Mouse (Mus musculus) liver, adult 2 months (tissue): ENCODE results near the gene Elmsan1. TPM values are rescaled to one million over a fixed set of nuclear protein-coding genes. Genes with fewer than 3 reads are reported as not detected.

ENCODE experiments used
- DNase-seq: peaks from one replicate; pipeline ENCODE4 v3.0.0-alpha.2; 2011; ENCODE audit warnings: low read depth, low spot score; ENCODE audit errors: extremely low read depth
- H3K27ac ChIP-seq: fragments of 200-500 bp; replicated peaks from 2 replicates; pipeline ENCODE4 v1.5.1; 2012; ENCODE audit warnings: low read depth, mild to moderate bottlenecking, control low read depth, inconsistent platforms, low read length; ENCODE audit not compliant: insufficient read depth
- H3K27me3 ChIP-seq: fragments of 200-500 bp; 2 replicates; pipeline ENCODE4 v1.6.1; 2012; ENCODE audit warnings: mild to moderate bottlenecking, moderate library complexity, low read length, inconsistent platforms; ENCODE audit not compliant: control insufficient read depth, insufficient read depth
- H3K36me3 ChIP-seq: fragments of 200-500 bp; 2 replicates; pipeline ENCODE4 v1.6.1; 2012; ENCODE audit warnings: low read length, inconsistent platforms; ENCODE audit not compliant: control insufficient read depth, insufficient read depth
- H3K4me1 ChIP-seq: fragments of 200-500 bp; 2 replicates; pipeline ENCODE4 v1.6.1; 2011; ENCODE audit warnings: low read length; ENCODE audit not compliant: control insufficient read depth, insufficient read depth
- H3K4me3 ChIP-seq: fragments of 200-500 bp; 2 replicates; pipeline ENCODE4 v1.5.1; 2011; ENCODE audit warnings: low read depth, mild to moderate bottlenecking, control low read depth, low read length, moderate library complexity; ENCODE audit not compliant: insufficient read depth
- H3K79me2 ChIP-seq: fragments of 200-500 bp; 2 replicates; pipeline ENCODE4 v1.6.1; 2012; ENCODE audit warnings: inconsistent platforms, mild to moderate bottlenecking, low read length, moderate library complexity; ENCODE audit not compliant: control insufficient read depth, insufficient read depth
- H3K9ac ChIP-seq: fragments of 200-500 bp; 2 replicates; pipeline ENCODE4 v1.6.1; 2012; ENCODE audit warnings: low read depth, mild to moderate bottlenecking, control low read depth, inconsistent platforms, low read length
- CTCF ChIP-seq: fragments of 200-500 bp; IDR thresholded peaks from 2 replicates; pipeline ENCODE4 v1.5.1; 2011; ENCODE audit warnings: low read depth, low read length, control low read depth
- POLR2A ChIP-seq: fragments of 200-500 bp; IDR thresholded peaks from 2 replicates; pipeline ENCODE4 v1.6.1; 2011; ENCODE audit warnings: low read length, control low read depth; ENCODE audit not compliant: insufficient read depth; ENCODE audit errors: extremely low read depth
- WGBS: fragments of 180-500 bp; shearing (Covaris S2); methylation state at CpG from one replicate; pipeline ENCODE4 v1.1.7; 2018; 5-methylcytosine and 5-hydroxymethylcytosine counted together
- polyA plus RNA-seq: library from polyadenylated mRNA; depleted of rRNA; stranded (reverse); fragments of >200 nt; gene quantifications from 2 replicates; pipeline ENCODE4 v1.2.3, GENCODE M21; 2012; rRNA removed
- total RNA-seq: library from RNA; depleted of rRNA; stranded (reverse); fragments of >200 nt; gene quantifications from 2 replicates; pipeline ENCODE4 v1.2.3, GENCODE M21; 2014; rRNA removed

The Elmsan1 gene
- total and polyA plus RNA-seq, 2 experiments = 2.3 to 3.8 TPM

DNA sequence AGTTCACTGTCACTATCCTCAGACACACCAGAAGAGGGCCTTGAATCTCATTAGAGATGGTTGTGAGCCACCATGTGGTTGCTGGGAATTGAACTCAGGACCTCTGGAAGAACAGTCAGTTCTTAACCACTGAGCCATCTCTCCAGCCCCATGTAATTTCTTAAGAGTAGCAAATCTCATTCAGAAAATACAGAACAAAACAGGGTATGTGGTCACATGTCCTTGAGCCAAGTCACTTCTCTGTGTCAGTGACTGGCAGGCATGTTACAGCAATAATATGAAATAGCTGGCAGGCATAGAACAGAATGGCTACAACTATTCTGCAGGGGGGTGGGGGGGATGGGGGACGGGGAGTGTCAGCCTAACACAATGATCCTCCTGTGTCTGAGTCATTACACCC is 118.6 kb downstream of the Elmsan1 start:
- H3K36me3 ChIP-seq = no peaks in the 10 kb centered on the region
- no peak overlapping the region for H3K4me3 ChIP-seq
- DNase-seq = no peak
- no peaks in the 10 kb centered on the region for H3K27me3 ChIP-seq
- no peak for TF ChIP-seq POLR2A
- no peak for TF ChIP-seq CTCF
- no peak overlapping the region for H3K9ac ChIP-seq
- H3K4me1 ChIP-seq = peaks cover 1% of the 10 kb centered on the region; the same call in 1 of the 2 replicates
- WGBS = 78% methylated on average over 1 of the region's 1 CpGs
- H3K79me2 ChIP-seq = no peaks in the 10 kb centered on the region
- H3K27ac ChIP-seq = no peak overlapping the region

DNA sequence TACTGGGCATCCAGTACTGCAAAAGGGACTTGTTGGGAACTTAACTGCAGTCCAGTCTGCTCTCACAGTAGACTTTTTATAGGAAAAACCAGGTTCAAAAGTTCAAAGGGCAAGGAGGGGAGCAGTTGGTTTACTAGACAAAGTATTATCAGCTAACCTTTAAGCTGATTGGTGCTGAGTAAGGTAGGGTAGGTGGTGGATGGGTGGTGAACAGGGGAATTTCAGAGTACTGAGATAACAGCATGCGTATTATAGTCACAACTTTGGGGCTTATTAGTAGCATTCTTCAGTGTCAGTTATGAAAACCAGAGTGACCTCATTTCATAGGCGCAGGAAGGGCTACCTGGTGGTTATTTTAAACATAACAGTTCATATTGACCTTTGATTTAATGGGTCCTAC is 119.1 kb downstream of the Elmsan1 start:
- Histone ChIP-seq H3K79me2 (no peaks in the 10 kb centered on the region), H3K4me1 (peaks cover 1% of the 10 kb centered on the region; the same call in 1 of the 2 replicates), H3K9ac (no peak overlapping the region), H3K27me3 (no peaks in the 10 kb centered on the region), H3K36me3 (no peaks in the 10 kb centered on the region), H3K27ac (no peak overlapping the region), H3K4me3 (no peak overlapping the region)
- DNase-seq = peak; percentile 26
- no peak for TF ChIP-seq POLR2A
- no peak for TF ChIP-seq CTCF
- WGBS = 93% methylated on average over 2 of the region's 2 CpGs

Other genes starting within 250 kb of the Elmsan1 start
- not detected in 2 replicates for gene Heatr4, start 234.0 kb downstream of the Elmsan1 start, total RNA-seq
- gene Heatr4, start 234.0 kb downstream of the Elmsan1 start, polyA plus RNA-seq = not detected in 2 replicates
- 10.1 and 11.2 TPM in 2 replicates for gene Acot2, start 231.0 kb downstream of the Elmsan1 start, total RNA-seq
- gene Acot2, start 231.0 kb downstream of the Elmsan1 start, polyA plus RNA-seq = 7.9 and 8.6 TPM in 2 replicates
- gene Acot1, start 209.4 kb downstream of the Elmsan1 start, total RNA-seq = 26.1 and 30.8 TPM in 2 replicates
- 24.5 and 40.9 TPM in 2 replicates for gene Acot1, start 209.4 kb downstream of the Elmsan1 start, polyA plus RNA-seq
- gene Acot4, start 180.5 kb downstream of the Elmsan1 start, total RNA-seq = 43.4 and 53.4 TPM in 2 replicates
- 44.7 and 71.6 TPM in 2 replicates for gene Acot4, start 180.5 kb downstream of the Elmsan1 start, polyA plus RNA-seq
- not detected in 2 replicates for gene Gm49366, start 179.9 kb downstream of the Elmsan1 start, total RNA-seq
- not detected in 2 replicates for gene Gm49366, start 179.9 kb downstream of the Elmsan1 start, polyA plus RNA-seq
- 45.4 and 58.2 TPM in 2 replicates for gene Acot3, start 166.7 kb downstream of the Elmsan1 start, total RNA-seq
- gene Acot3, start 166.7 kb downstream of the Elmsan1 start, polyA plus RNA-seq = 33.7 and 59.9 TPM in 2 replicates
- gene Acot5, start 149.6 kb downstream of the Elmsan1 start, total RNA-seq = not detected in 2 replicates
- gene Acot5, start 149.6 kb downstream of the Elmsan1 start, polyA plus RNA-seq = 0.06 TPM in 1 of 2 replicates, not detected in the other
- gene Acot6, start 118.2 kb downstream of the Elmsan1 start, total RNA-seq = 0.74 and 1.1 TPM in 2 replicates
- 0.97 and 1.1 TPM in 2 replicates for gene Acot6, start 118.2 kb downstream of the Elmsan1 start, polyA plus RNA-seq
- 0.40 and 0.46 TPM in 2 replicates for gene Dnal1, start 104.5 kb downstream of the Elmsan1 start, total RNA-seq
- 0.29 and 0.38 TPM in 2 replicates for gene Dnal1, start 104.5 kb downstream of the Elmsan1 start, polyA plus RNA-seq
- gene Pnma1, start 70.4 kb downstream of the Elmsan1 start, total RNA-seq = 0.18 and 0.20 TPM in 2 replicates
- gene Pnma1, start 70.4 kb downstream of the Elmsan1 start, polyA plus RNA-seq = not detected in 2 replicates
- gene Ptgr2, start 66.4 kb upstream of the Elmsan1 start, total RNA-seq = 61.9 and 75.3 TPM in 2 replicates
- 16.3 and 18.5 TPM in 2 replicates for gene Ptgr2, start 66.4 kb upstream of the Elmsan1 start, polyA plus RNA-seq
- 20.4 and 23.2 TPM in 2 replicates for gene Zfp410, start 98.0 kb upstream of the Elmsan1 start, total RNA-seq
- 11.8 and 12.5 TPM in 2 replicates for gene Zfp410, start 98.0 kb upstream of the Elmsan1 start, polyA plus RNA-seq
- gene Coq6, start 142.8 kb upstream of the Elmsan1 start, total RNA-seq = 21.2 and 23.0 TPM in 2 replicates
- 25.1 and 27.8 TPM in 2 replicates for gene Coq6, start 142.8 kb upstream of the Elmsan1 start, polyA plus RNA-seq
- 0.09 and 0.13 TPM in 2 replicates for gene Fam161b, start 143.0 kb upstream of the Elmsan1 start, total RNA-seq
- gene Fam161b, start 143.0 kb upstream of the Elmsan1 start, polyA plus RNA-seq = 0.15 and 0.16 TPM in 2 replicates
- gene Entpd5, start 190.1 kb upstream of the Elmsan1 start, total RNA-seq = 157 and 161 TPM in 2 replicates
- gene Entpd5, start 190.1 kb upstream of the Elmsan1 start, polyA plus RNA-seq = 52.6 and 62.7 TPM in 2 replicates
- gene Bbof1, start 190.2 kb upstream of the Elmsan1 start, total RNA-seq = 0.18 and 0.27 TPM in 2 replicates
- not detected in 2 replicates for gene Bbof1, start 190.2 kb upstream of the Elmsan1 start, polyA plus RNA-seq
- 5.0 and 5.9 TPM in 2 replicates for gene Rnf113a2, start 198.3 kb upstream of the Elmsan1 start, total RNA-seq
- gene Rnf113a2, start 198.3 kb upstream of the Elmsan1 start, polyA plus RNA-seq = 2.8 TPM in 2 replicates
- gene Aldh6a1, start 232.1 kb upstream of the Elmsan1 start, total RNA-seq = 370 and 371 TPM in 2 replicates
- gene Aldh6a1, start 232.1 kb upstream of the Elmsan1 start, polyA plus RNA-seq = 104 and 121 TPM in 2 replicates
- 6.7 and 8.7 TPM in 2 replicates for gene Lin52, start 232.5 kb upstream of the Elmsan1 start, total RNA-seq
- gene Lin52, start 232.5 kb upstream of the Elmsan1 start, polyA plus RNA-seq = 5.9 and 6.2 TPM in 2 replicates